Mouse (Mus musculus) hindbrain, embryonic 11.5 days (tissue): ENCODE data around the gene Slc38a7. TPM values are rescaled to one million over a fixed set of nuclear protein-coding genes. Genes with fewer than 3 reads are reported as not detected.
A peak's percentile ranks its signal among the peaks of the same experiment; 100 is the strongest.

Source experiments
- ATAC-seq: fragments of 200-750 bp; cut with Nextera tagmentation; 2 replicates; pipeline ENCODE4 v1.8.0; 2017; ENCODE audit warnings: mild to moderate bottlenecking, moderate TSS enrichment, moderate library complexity; ENCODE audit not compliant: low FRiP score
- DNase-seq: peaks from one replicate; pipeline ENCODE4 v3.0.0-alpha.2; 2015; ENCODE audit warnings: low spot score
- H3K27ac ChIP-seq: fragments of 300-500 bp; sonication (generic); 2 replicates; pipeline ENCODE4 v1.5.1; 2014; ENCODE audit warnings: mild to moderate bottlenecking, low read depth, low read length
- H3K27me3 ChIP-seq: fragments of 300-500 bp; sonication (generic); 2 replicates; pipeline ENCODE4 v1.6.1; 2014; ENCODE audit warnings: mild to moderate bottlenecking, low read length, moderate library complexity, mixed read lengths; ENCODE audit not compliant: control insufficient read depth, insufficient read depth
- H3K36me3 ChIP-seq: fragments of 300-500 bp; sonication (generic); 2 replicates; pipeline ENCODE4 v1.6.1; 2014; ENCODE audit warnings: mild to moderate bottlenecking, low read length, moderate library complexity, mixed read lengths; ENCODE audit not compliant: control insufficient read depth, insufficient read depth
- H3K4me1 ChIP-seq: fragments of 300-500 bp; sonication (generic); replicated peaks from 2 replicates; pipeline ENCODE4 v1.6.1; 2014; ENCODE audit warnings: low read length, mixed read lengths; ENCODE audit not compliant: control insufficient read depth, insufficient read depth
- H3K4me2 ChIP-seq: fragments of 300-500 bp; sonication (generic); replicated peaks from 2 replicates; pipeline ENCODE4 v1.6.1; 2014; ENCODE audit warnings: mild to moderate bottlenecking, low read depth, low read length
- H3K4me3 ChIP-seq: fragments of 300-500 bp; sonication (generic); 2 replicates; pipeline ENCODE4 v1.5.1; 2014; ENCODE audit warnings: low read depth, low read length
- H3K9ac ChIP-seq: fragments of 300-500 bp; sonication (generic); 2 replicates; pipeline ENCODE4 v1.6.1; 2014; ENCODE audit warnings: low read depth, low read length
- H3K9me3 ChIP-seq: fragments of 300-500 bp; sonication (generic); 2 replicates; pipeline ENCODE4 v1.6.1; 2016; ENCODE audit warnings: low read length; ENCODE audit not compliant: control insufficient read depth
- WGBS: fragments of 180-500 bp; shearing (Covaris S2); extraction: QIAGEN DNeasy Blood & Tissue Kit; methylation state at CpG from one replicate; pipeline ENCODE4 v1.1.7; 2014; 5-methylcytosine and 5-hydroxymethylcytosine counted together
- polyA plus RNA-seq: library from polyadenylated mRNA; unstranded; fragments of >200 nt; fragmentation: Nextera tagmentation; extraction: Ambion mirVana; gene quantifications from 2 replicates; pipeline ENCODE4 v1.2.1, GENCODE M21; 2014

Gene Slc38a7
- polyA plus RNA-seq = 14.3 and 16.8 TPM in 2 replicates

GRCm38 (mm10) chr8:95853102-95853843, at the start of gene Slc38a7:
Gene Slc38a7, minus strand, starts transcription at chr8:95853539.
- WGBS = 13% methylated on average over 22 of the region's 22 CpGs
- H3K4me2 ChIP-seq = peak within 1 kb of the TSS; percentile 81
- 0 out of 2 replicates have a peak, but pooled peaks cover under 1% of the 10 kb centered on the region for H3K36me3 ChIP-seq
- no peak within 1 kb of the TSS for H3K27ac ChIP-seq
- DNase-seq (peak; percentile 81), ATAC-seq (peak; percentile 97)
- peak within 1 kb of the TSS; percentile 72 for H3K4me3 ChIP-seq
- peak within 1 kb of the TSS; percentile 70 for H3K9ac ChIP-seq
- no peaks in the 10 kb centered on the region for H3K27me3 ChIP-seq
- no peaks in the 10 kb centered on the region for H3K9me3 ChIP-seq
- H3K4me1 ChIP-seq = no peaks in the 10 kb centered on the region; the same call in 1 of the 2 replicates

- H3K36me3 ChIP-seq = no peaks in the 10 kb centered on the region
- DNase-seq (peak; percentile 51), ATAC-seq (peak; percentile 82)
- no peak overlapping the region for H3K4me2 ChIP-seq
- no peak overlapping the region for H3K4me3 ChIP-seq
- no peaks in the 10 kb centered on the region for H3K9me3 ChIP-seq
- H3K27me3 ChIP-seq = no peaks in the 10 kb centered on the region
- H3K27ac ChIP-seq = no peak overlapping the region
- 18% methylated on average over 7 of the region's 7 CpGs for WGBS
- H3K9ac ChIP-seq = no peak overlapping the region
- no peaks in the 10 kb centered on the region for H3K4me1 ChIP-seq
These were observed 48.5 kb upstream of the Slc38a7 start for GRCm38 (mm10) chr8:95901864-95902263.

GRCm38 (mm10) chr8:95893701-95894100, 40.4 kb upstream of the Slc38a7 start:
- Histone ChIP-seq H3K27ac (no peak overlapping the region), H3K27me3 (no peaks in the 10 kb centered on the region), H3K9ac (no peak overlapping the region), H3K4me2 (no peak overlapping the region), H3K4me1 (no peaks in the 10 kb centered on the region), H3K9me3 (no peaks in the 10 kb centered on the region), H3K4me3 (no peak overlapping the region), H3K36me3 (no peaks in the 10 kb centered on the region)
- ATAC-seq (no peak), DNase-seq (no peak)
- 82% methylated on average over 5 of the region's 5 CpGs for WGBS

GRCm38 (mm10) chr8:95888285-95889136, 35.2 kb upstream of the Slc38a7 start, which contains the start of gene Got2:
Gene Got2, minus strand, starts transcription at chr8:95888547.
- Histone ChIP-seq H3K4me2 (peak within 1 kb of the TSS; percentile 64), H3K36me3 (no peaks in the 10 kb centered on the region), H3K27ac (peak within 1 kb of the TSS; percentile 79), H3K4me1 (peaks cover 4% of the 10 kb centered on the region; the same call in 1 of the 2 replicates), H3K9me3 (no peaks in the 10 kb centered on the region), H3K4me3 (peak within 1 kb of the TSS; percentile 91), H3K9ac (peak within 1 kb of the TSS; percentile 84), H3K27me3 (no peaks in the 10 kb centered on the region)
- WGBS = 9% methylated on average over 29 of the region's 31 CpGs
- DNase-seq (peak; percentile 96), ATAC-seq (peak; percentile 90)

- DNase-seq (peak; percentile 83), ATAC-seq (peak; percentile 98)
- H3K4me3 ChIP-seq = peak overlapping the region; percentile 91
- H3K27ac ChIP-seq = peak overlapping the region; percentile 79
- under 1% methylated on average over 36 of the region's 38 CpGs for WGBS
- H3K27me3 ChIP-seq = no peaks in the 10 kb centered on the region
- peaks cover 4% of the 10 kb centered on the region; the same call in 1 of the 2 replicates for H3K4me1 ChIP-seq
- peak overlapping the region; percentile 64 for H3K4me2 ChIP-seq
- H3K36me3 ChIP-seq = no peaks in the 10 kb centered on the region
- H3K9ac ChIP-seq = peak overlapping the region; percentile 84
- H3K9me3 ChIP-seq = no peaks in the 10 kb centered on the region
These were observed 34.4 kb upstream of the Slc38a7 start for GRCm38 (mm10) chr8:95887578-95888284.

- Histone ChIP-seq H3K4me3 (peak overlapping the region; percentile 91), H3K4me1 (peaks cover 4% of the 10 kb centered on the region; the same call in 1 of the 2 replicates), H3K4me2 (peak overlapping the region; percentile 64), H3K36me3 (no peaks in the 10 kb centered on the region), H3K27ac (no peak overlapping the region), H3K9ac (peak overlapping the region; percentile 84), H3K27me3 (no peaks in the 10 kb centered on the region), H3K9me3 (no peaks in the 10 kb centered on the region)
- DNase-seq = no peak
- ATAC-seq = no peak
- WGBS = 72% methylated on average over 17 of the region's 17 CpGs
These were observed 33.6 kb upstream of the Slc38a7 start for GRCm38 (mm10) chr8:95886647-95887577.

- DNase-seq (no peak), ATAC-seq (no peak)
- Histone ChIP-seq H3K9ac (no peak overlapping the region), H3K4me3 (no peak overlapping the region), H3K36me3 (no peaks in the 10 kb centered on the region), H3K27ac (no peak overlapping the region), H3K4me2 (no peak overlapping the region), H3K9me3 (no peaks in the 10 kb centered on the region), H3K4me1 (peaks cover 4% of the 10 kb centered on the region; the same call in 1 of the 2 replicates), H3K27me3 (no peaks in the 10 kb centered on the region)
- WGBS = 88% methylated on average over 5 of the region's 5 CpGs
These were observed 32.6 kb upstream of the Slc38a7 start for GRCm38 (mm10) chr8:95885966-95886365.
